Mouse (Mus musculus) right cerebral cortex, postnatal 25 days (tissue): ENCODE measurements at regions not wholly inside any gene's neighbourhood (a gene's known extent, or its start where the extent isn't known, plus 50 kb on each side); places are given as distances from the start of the nearest gene placed in this dataset.

ENCODE experiments used
- DNase-seq: peaks from one replicate; pipeline ENCODE4 v3.0.0; 2022

- no peak for DNase-seq
Measured at GRCm38 (mm10) chr9:43982359-43982889, 60.8 kb upstream of the Thy1 start.

- DNase-seq: no peak
Measured at GRCm38 (mm10) chr9:43983220-43983619, 60.0 kb upstream of the Thy1 start.

GRCm38 (mm10) chr9:43984181-43985062 is 58.8 kb upstream of the Thy1 start:
- DNase-seq: peak; percentile 76

DNA sequence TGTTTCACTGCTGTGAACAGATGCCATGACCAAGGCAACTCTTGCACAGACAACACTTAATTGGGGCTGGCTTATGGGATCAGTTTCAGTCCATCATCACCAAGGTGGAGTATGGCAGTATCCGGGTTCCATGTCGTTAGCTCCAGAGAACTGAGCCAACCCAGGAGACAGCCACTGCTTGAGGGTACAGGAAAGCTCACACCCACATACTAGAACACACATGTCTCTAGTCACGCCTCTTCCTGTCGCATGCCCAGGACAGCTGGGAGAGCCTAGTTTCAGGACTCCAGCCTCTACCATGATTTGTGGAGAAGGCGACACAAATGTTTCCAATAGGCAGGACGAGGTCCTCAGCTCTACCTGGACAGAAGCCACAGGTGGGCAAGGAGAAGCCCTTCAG is 55.2 kb upstream of the Thy1 start:
- no peak for DNase-seq

DNA sequence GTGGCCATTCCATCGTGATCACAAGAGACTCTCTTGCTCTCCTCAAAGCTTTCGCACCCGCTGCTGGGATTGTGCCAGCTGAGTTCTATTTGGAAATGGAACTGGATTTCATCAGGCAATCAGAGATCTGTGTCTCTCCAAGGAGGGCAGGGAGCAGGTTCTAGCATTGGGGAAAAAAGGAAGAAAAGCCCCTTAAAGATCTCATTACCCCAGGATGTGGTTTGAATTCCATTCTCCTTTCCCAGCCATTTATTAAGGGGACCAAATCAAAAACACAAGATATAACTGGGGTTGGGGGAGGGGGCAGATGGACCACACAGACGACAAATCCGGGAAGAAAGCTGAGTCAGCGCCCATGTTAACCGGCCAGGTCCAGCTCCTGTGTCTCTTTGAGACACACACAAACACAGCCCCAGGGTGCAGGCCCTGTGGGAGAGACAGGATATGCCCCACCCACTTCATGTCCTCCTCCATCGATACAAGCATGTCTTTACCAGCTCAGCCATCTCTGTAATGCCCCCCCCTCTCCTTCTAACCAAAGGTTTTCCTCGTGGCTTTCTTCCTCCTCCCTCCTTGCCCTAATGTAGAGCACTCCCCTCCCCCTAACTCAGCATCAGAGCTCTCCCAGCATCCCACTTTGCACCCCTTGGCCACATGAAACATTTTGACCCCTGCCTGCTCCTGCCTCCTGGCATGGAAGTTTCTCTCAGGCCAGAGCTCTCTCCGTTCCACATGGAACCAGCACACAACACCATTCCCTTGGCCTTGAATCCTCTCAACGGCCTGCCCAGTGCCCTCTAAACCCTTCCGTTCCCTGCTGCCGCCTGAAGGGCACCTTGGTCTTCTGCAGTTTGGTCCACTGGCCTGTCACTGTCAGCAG is 54.0 kb upstream of the Thy1 start:
- DNase-seq: no peak

- no peak for DNase-seq
Measured at GRCm38 (mm10) chr9:43990124-43990523, 53.1 kb upstream of the Thy1 start.

GRCm38 (mm10) chr9:43993221-43993976 is 49.8 kb upstream of the Thy1 start:
- DNase-seq: no peak
